Mouse (Mus musculus): ENCODE results near the gene Mta2.

The Mta2 gene

DNA sequence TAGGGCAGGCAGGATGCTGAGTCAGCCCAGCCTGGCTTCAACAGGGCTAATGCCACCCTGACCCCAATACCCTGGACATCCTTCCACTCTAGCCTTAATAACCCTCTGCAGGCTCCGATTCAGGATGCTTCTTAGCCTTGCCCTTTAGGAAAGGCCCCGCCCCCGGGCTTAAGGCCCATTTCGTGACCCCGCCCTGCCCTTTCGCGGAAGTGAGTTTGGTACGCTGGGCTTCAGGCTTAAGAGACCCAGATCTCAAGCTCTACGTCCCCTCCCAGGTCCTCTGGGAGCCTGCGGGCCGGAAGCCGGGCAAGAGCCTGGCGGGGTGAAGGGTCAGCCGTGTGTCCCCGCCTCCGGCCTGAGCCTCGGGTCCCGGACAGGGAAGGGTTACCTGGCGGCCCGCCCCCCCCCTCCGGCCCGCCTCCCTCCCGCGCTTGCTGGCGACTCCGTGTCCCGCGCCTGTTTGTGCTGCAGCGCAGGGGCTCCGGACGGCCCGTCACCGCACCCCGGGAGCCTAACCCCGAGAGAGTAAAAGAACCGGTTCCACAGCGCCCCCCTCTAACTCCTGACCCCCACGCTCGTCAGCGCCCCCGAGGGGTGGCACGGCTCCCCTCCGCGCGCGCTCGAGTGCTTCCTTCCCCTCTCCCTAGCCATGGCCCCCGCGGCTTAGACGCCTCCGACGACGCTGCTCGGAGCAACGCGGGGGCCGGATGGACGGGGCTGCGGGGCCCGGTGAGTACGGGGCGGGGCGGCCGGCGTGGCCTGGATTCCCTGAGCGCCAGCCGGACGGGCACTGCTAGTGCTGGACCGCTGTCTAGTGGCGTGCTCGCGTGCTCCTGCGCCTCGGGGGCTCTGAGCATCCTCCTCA is 12.2 kb upstream of the Mta2 start, which contains the start of the genes Rom1 and Eml3:
Rom1 (minus strand) TSS at position 133 of the 865 bp plus-strand sequence.
Eml3 (plus strand) TSS at position 329 of the 865 bp plus-strand sequence.
- peak; percentile 91 for DNase-seq (ENCODE audit: low spot score)

DNA sequence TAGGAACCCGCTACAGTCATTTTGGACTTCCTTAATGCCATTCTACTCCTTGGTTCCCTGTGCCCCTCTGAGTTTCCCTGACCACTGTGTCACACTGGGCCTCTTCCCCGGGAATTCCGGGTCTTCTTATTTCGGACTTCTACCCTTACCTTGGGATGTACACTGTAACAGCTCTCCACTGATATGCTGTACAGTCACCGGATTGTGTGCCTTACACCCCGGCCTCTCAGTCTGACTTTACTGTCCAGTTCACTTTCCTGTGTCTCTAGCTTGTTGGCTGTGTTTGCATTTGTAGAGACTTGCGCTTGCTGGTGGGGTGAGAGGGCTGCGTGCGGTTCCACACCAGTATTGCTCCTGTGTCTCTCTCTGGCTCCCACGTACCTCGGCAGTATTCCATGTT is 11.6 kb upstream of the Mta2 start:
- DNase-seq (ENCODE audit: low spot score) = no peak

DNA sequence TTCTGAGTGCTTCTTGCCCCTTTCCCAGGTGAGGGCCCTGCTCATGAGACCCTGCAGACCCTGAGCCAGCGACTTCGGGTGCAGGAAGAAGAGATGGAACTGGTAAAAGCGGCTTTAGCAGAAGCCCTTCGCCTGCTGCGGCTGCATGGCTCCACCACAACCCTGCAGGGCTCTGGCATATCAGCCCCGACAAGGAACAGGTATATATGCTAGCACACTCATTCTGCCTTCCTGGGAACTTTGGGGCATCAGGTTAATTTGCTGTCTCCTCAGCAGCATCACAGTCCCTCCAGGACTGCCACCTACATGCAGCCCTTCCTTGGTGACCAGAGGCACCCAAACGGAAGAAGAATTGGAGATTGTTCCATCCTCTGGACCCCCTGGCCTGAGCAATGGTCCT is 10.9 kb upstream of the Mta2 start:
- DNase-seq (ENCODE audit: low spot score) = no peak

- DNase-seq (ENCODE audit: low spot score) = no peak
These were observed 4.9 kb upstream of the Mta2 start for GRCm38 (mm10) chr19:8936736-8937135.

DNA sequence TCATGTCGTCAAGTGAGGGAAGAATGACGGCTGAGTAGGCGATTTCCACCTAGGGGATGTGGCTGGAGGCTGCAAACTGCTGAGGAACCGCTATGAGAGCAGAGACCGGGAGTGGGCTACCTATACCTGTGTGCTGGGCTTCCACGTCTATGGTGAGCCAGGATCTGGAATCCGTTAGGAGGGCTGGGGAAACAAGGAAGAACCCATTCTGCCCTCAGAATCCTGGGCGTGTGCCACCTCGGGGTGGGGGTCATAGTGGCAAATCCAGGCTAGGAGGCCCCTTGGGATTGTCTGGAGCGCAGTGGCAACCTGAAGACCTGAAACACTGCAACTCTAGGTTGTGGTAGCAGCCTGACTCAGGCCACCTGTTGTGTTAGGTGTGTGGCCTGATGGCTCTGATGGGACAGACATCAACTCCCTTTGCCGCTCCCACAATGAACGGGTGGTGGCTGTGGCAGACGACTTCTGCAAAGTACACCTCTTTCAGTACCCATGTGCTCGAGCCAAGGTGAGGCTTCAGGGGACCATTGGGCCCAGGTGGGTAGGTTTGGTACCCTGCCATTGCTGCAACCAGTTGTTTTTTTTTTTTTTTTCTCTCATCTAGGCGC is 1.0 kb upstream of the Mta2 start:
- no peak for DNase-seq (ENCODE audit: low spot score)

DNA sequence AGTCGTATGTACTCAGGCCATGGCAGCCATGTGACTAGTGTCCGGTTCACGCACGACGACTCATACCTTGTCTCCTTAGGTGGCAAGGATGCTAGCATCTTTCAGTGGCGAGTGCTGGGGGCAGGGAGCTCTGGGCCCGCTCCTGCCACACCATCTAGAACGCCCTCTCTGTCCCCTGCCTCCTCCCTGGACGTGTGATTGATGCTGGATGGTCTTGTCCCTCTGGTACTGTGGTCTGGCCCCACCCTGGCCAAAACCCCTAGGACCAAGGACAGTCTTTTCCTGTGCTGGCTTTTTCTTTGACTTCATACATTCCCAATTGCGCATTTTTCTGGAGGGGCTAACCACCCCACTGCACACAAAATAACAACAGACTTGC is 550 bp upstream of the Mta2 start:
- DNase-seq (ENCODE audit: low spot score) = no peak

DNA sequence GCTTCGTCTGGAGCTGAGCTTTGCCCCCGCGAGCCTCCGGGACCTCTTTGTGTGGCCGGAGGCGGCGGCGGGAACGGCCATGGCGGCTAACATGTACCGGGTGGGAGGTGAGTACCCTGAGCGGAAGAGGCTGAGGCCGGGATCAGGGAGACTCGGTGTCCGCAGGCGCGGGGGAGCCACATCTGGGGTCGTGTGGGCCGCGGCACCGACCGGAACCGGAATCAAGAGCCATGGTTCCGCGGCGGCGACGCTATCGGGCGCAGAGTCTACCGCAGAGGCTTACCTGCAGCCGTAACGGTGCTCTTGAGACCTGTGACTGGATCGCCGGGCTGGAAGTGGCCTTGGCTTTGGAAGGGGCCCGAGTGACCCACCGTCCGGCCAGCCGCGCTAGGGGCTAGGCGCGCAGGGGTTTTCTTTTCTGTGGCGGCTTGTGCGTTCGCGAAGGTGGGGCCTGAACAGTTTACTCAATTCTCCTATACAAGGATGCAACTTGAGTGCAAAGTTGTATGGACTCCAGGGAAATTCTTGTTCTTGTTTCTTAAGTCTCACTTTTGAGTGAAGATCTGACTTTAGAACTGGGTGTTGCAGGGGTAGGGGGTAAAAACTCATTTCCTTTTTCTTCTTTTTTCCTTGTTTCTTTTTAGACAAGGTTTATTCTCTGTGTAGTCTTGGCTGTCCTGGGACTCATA is 745 bp downstream of the Mta2 start:
- DNase-seq (ENCODE audit: low spot score) = peak; percentile 75

GRCm38 (mm10) chr19:8943047-8943446 is 1.4 kb downstream of the Mta2 start:
- DNase-seq (ENCODE audit: low spot score) = no peak

DNA sequence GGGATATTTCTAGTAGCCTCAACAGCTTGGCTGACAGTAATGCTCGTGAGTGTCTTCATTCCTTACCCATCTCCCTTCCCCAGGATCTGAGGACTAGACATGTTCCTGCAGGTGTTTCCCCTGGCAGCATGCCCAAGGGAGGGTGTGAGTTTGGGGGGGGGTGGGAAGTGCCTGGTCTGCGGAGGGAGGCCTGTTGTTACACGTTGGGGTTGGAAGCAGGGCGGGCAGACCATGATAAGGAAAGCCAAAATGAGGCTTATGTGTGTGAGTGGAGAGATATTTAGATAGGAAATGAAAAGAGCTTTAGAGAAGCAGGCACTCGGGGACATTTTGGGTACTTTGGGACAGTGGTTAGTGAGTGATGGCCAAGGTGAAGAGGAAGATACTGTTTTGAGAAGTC is 2.4 kb downstream of the Mta2 start:
- DNase-seq (ENCODE audit: low spot score) = no peak

DNA sequence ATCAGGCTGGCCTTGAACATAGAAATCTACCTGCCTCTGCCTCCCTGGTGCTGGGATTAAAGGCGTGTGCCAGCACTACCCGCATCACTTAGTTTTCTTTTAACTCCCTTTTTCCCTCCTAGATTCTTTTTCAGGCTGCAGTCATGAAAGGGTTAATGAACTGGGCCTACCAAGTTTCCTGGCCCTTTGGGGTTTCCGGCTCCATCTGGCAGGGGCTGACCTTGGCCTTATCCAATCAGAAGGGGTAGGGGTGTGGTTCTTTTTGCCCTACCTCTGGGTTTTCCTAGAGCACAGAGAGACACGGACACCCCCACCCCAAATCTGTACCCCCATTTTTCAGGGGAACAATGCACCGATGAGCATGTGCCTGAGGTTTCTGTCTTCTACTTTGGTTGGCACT is 3.1 kb downstream of the Mta2 start:
- peak; percentile 92 for DNase-seq (ENCODE audit: low spot score)

DNA sequence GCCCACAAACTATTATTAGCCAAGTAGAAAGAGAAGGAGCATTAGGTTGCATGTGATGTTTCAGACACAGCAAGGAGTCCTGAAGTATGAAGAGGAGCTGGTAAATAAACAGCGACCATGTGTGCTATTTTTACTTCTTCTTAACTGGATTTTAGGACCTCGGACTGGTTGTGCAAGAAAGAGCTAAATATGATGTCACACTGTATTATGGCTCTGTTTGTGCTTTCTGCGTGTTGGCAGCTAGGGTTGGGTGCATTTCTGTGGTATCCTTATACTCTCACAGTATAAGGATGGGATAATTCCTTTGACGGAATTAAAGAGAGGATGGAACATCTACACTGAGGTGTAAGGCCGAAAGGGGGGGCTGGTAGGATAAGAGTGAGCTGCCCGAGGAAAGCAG is 3.6 kb downstream of the Mta2 start:
- DNase-seq (ENCODE audit: low spot score) = no peak

DNA sequence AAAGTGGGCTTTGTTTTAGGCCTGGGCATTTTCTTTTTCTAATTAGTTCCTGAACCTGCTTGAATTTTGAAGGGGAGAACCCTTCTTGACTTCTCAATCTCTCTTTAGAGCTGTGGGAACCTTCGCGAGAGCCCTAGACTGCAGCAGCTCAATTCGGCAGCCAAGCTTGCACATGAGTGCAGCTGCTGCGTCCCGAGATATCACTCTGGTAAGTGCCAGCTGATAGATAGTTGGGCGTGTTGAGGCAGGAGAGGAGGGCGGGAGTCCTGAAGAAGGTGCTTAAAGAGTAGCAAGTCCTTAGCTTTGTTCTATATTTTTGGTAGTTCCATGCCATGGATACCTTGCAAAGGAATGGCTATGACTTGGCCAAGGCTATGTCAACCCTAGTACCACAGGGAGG is 5.3 kb downstream of the Mta2 start:
- no peak for DNase-seq (ENCODE audit: low spot score)

GRCm38 (mm10) chr19:8950190-8950589 is 8.5 kb downstream of the Mta2 start:
- no peak for DNase-seq (ENCODE audit: low spot score)

- DNase-seq (ENCODE audit: low spot score) = no peak
These were observed 10.6 kb downstream of the Mta2 start for GRCm38 (mm10) chr19:8952241-8952640.

GRCm38 (mm10) chr19:8953135-8954039 is 11.7 kb downstream of the Mta2 start, which contains the start of gene Tut1:
TSS of gene Tut1 (plus strand) at chr19:8953847.
- peak; percentile 83 for DNase-seq (ENCODE audit: low spot score)

- no peak for DNase-seq (ENCODE audit: low spot score)
These were observed 12.5 kb downstream of the Mta2 start for GRCm38 (mm10) chr19:8954171-8954570.

DNA sequence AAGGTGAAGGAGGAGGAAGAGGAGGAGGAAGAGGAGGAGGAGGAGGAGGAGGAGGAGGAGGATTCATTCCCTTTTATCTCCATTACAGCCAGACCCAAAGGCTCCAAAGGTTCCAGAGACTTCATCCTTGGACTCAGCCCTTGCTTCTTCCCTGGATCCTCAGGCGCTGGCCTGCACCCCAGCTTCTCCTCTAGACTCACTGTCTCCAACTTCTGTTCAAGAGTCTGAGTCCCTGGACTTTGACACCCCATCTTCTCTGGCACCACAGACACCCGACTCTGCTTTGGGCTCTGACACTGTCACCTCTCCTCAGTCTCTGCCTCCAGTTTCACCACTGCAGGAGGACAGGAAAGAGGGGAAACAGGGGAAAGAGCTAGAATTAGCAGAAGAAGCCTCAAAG is 20.6 kb downstream of the Mta2 start:
- no peak for DNase-seq (ENCODE audit: low spot score)

GRCm38 (mm10) chr19:8965075-8965474 is 23.4 kb downstream of the Mta2 start:
- no peak for DNase-seq (ENCODE audit: low spot score)

DNA sequence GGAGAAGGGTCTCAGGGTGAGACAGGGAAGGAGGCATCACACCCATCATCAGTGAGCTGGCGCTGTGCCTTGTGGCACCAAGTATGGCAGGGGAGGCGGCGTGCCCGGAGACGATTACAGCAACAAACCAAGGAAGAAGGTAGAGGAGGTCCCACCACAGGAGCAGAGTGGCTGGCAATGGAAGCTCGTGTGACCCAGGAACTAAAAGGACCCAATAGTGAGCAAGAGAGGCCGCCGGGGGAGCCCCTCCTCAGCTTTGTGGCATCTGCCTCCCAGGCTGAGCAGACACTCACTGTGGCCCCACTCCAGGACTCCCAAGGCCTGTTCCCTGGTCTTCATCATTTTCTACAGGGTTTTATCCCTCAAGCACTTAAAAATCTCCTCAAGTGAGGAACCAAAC is 24.1 kb downstream of the Mta2 start:
- peak; percentile 62 for DNase-seq (ENCODE audit: low spot score)

GRCm38 (mm10) chr19:8966198-8966589 is 24.5 kb downstream of the Mta2 start:
- no peak for DNase-seq (ENCODE audit: low spot score)

DNA sequence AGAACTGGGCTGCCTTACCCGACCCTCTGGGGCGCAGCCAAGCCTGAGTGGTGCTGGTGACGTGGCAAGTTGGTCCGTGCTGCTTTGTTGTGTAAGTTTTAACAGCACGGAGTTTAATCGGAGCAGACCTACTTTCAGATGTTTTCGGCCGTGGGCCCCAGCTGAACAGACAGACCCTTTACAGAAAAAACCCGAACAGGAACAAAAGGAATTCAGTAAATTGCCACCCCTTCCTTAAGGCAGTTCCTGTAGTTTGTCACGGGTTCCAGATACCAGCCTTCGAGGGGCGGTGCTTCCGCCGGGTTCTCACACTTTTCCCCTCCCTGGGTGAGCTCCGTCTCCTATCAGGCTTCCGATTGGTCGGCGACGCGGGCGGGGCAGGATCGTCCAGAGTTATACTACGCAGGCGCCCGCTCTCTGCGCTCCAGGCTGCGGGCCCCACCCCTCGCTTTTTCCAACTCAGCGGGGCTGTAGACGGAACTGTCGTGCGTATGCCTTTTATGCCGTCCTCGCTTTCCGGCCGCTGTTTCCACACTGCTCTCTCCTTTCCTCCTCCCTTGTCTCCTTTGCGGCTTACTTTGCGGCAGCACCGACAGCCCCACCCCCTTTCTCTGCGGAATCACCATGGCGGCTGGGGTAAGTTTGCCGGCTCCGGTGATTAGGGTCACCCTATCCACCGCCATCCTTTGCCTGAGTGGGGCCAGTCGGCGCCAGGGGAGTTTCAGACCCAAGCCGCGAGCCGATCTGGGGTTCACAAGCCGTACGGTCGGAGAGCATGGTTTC is 25.1 kb downstream of the Mta2 start, which contains the start of gene Eef1g:
Eef1g (plus strand) TSS at position 452 of the 783 bp plus-strand sequence.
- peak; percentile 96 for DNase-seq (ENCODE audit: low spot score)
